Mouse (Mus musculus): ENCODE measurements around the gene Ces5a. TPM values are rescaled to one million over a fixed set of nuclear protein-coding genes. Genes with fewer than 3 reads are reported as not detected.

Gene Ces5a
- total RNA-seq, 1 experiment from 2014 or later, result not detected

Other genes with a start within 250 kb of the Ces5a start
- gene Ces1g, start 198.5 kb downstream of the Ces5a start, total RNA-seq (2021), result 0.34 and 6.1 TPM in 2 replicates
- not detected in 2 replicates for gene Ces1h, start 156.1 kb downstream of the Ces5a start, total RNA-seq (2021)